Mouse (Mus musculus): ENCODE data around the gene Ccr1l1. TPM values are rescaled to one million over a fixed set of nuclear protein-coding genes. Genes with fewer than 3 reads are reported as not detected.

Ccr1l1 gene
- not detected in 2 replicates for polyA plus RNA-seq (2021; fragmentation: Nextera tagmentation)
- long read RNA-seq, experiment 1, partial matches to known transcripts = 0 of 1 reads
- long read RNA-seq, experiment 1, other reads (novel, unspliced or antisense) = 1 of 1 reads
- long read RNA-seq, experiment 2 = 0 reads

DNA sequence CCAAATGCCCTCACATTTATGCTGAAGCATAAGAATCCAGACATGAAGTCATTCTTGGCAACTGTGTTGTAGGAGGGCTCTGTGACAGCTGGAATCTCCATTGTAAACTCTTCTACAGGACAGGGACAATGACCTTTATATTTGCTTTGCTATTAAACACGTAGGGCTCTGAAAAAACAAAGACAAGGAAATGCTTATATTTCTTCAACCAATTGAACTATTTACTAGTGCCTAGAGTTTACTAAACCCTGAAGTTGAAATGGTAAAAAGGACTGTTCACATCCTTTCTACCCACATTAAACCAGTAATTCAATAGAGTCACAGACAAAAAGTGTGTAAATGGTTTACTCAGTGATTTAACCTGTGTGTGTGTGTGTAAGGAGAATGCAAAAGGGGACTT lies at the start of gene Ccr1l1:
TSS of gene Ccr1l1 (minus strand) at position 101 of the 400 bp plus-strand sequence.

GRCm38 (mm10) chr9:124021672-124022071 lies 43.5 kb upstream of the Ccr1l1 start, which contains the start of gene Ccr3:
TSS of gene Ccr3 (plus strand) at chr9:124021972.

DNA sequence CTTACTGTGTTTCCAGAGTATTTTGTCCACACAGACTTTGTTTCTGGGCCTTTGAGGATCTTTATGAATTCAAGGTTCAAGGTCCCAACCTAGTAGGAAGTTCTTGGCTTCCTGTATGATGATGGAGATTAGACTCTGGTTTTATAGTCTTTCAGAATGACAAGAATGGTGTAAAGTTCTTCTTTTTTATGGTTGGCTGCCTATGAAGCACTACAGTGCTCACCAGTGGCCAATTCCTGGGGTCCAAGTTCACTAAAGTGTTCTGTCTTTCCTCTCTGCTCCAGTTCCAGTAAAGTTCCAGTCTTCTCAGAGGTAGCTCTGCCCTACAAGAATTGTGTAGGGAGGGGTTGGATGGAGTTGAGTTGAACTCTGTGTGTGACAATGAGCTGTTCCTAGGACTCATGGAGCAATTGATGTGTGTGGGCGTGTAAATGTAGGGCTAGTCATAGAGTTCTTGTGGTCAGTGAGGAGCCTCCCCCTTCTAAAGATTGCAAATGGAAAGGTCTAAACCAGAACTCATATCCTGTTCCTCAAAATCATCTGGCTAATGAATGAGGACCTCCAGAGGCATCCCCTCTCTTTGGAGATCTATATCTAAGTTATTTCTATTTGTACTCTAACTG lies 9.8 kb downstream of the Ccr1l1 start, which contains the start of gene Ccr1:
TSS of gene Ccr1 (minus strand) at position 403 of the 623 bp plus-strand sequence.

Other genes starting within 250 kb of the Ccr1l1 start
- not detected in 2 replicates for gene Cxcr6, start 171.9 kb downstream of the Ccr1l1 start, polyA plus RNA-seq (2021; fragmentation: Nextera tagmentation)
- 5.1 and 5.6 TPM in 2 replicates for gene Fyco1, start 126.5 kb downstream of the Ccr1l1 start, polyA plus RNA-seq (2021; fragmentation: Nextera tagmentation)
- not detected in 2 replicates for gene Xcr1, start 116.4 kb downstream of the Ccr1l1 start, polyA plus RNA-seq (2021; fragmentation: Nextera tagmentation)
- 0.09 and 0.11 TPM in 2 replicates for gene Ccr1, start 9.7 kb downstream of the Ccr1l1 start, polyA plus RNA-seq (2021; fragmentation: Nextera tagmentation)
- gene Ccr3, start 43.6 kb upstream of the Ccr1l1 start, polyA plus RNA-seq (2021; fragmentation: Nextera tagmentation) = not detected in 2 replicates
- 0.05 and 0.13 TPM in 2 replicates for gene Ccr2, start 123.5 kb upstream of the Ccr1l1 start, polyA plus RNA-seq (2021; fragmentation: Nextera tagmentation)
- 3.0 and 5.8 TPM in 2 replicates for gene Ccr5, start 143.1 kb upstream of the Ccr1l1 start, polyA plus RNA-seq (2021; fragmentation: Nextera tagmentation)